Mouse (Mus musculus): Measurements from ENCODE around the gene Purb. TPM values are rescaled to one million over a fixed set of nuclear protein-coding genes. Genes with fewer than 3 reads are reported as not detected.
"Not testable (repeated sequence)": the region's sequence is repeated elsewhere in the genome, so short reads cannot be mapped to it uniquely, and the experiment has no call there.

Gene Purb
- polyA plus RNA-seq, 1 experiment from 2014 or later, result 25.7 TPM

- no peaks in the 10 kb centered on the region for H3K9me3 ChIP-seq (ENCODE audit: control insufficient read depth, low read length)
- H3K9ac ChIP-seq (ENCODE audit: low read length), result no peak overlapping the region
- H3K4me2 ChIP-seq (ENCODE audit: low read length), result no peak overlapping the region
- no peak for ATAC-seq (replicated peaks; ENCODE audit: low FRiP score, low TSS enrichment, low read depth)
- H3K27ac ChIP-seq (ENCODE audit: low read depth), result no peak overlapping the region
- DNase-seq (ENCODE audit: low spot score), result no peak
- peaks cover 46% of the 10 kb centered on the region for H3K36me3 ChIP-seq (ENCODE audit: control insufficient read depth, insufficient read depth, low read length)
- H3K4me1 ChIP-seq (replicated peaks; ENCODE audit: control insufficient read depth, insufficient read depth, low read length), result peaks cover 28% of the 10 kb centered on the region
- whole genome bisulfite sequencing, result 82% methylated on average over 2 of the region's 2 CpGs
- no peaks in the 10 kb centered on the region for H3K27me3 ChIP-seq (replicated peaks; ENCODE audit: control insufficient read depth, insufficient read depth, low read length)
- no peak overlapping the region for H3K4me3 ChIP-seq (ENCODE audit: low read depth, low read length)
Measured at GRCm38 (mm10) chr11:6468541-6468940, 7.2 kb downstream of the Purb start.

GRCm38 (mm10) chr11:6465122-6465521, 10.6 kb downstream of the Purb start:
- 27% methylated on average over 4 of the region's 4 CpGs for WGBS

GRCm38 (mm10) chr11:6463159-6463837, 12.4 kb downstream of the Purb start:
- Histone ChIP-seq H3K27me3 (replicated peaks; ENCODE audit: control insufficient read depth, insufficient read depth, low read length) (no peaks in the 10 kb centered on the region), H3K9ac (ENCODE audit: low read length) (no peak overlapping the region), H3K4me2 (ENCODE audit: low read length) (no peak overlapping the region), H3K4me3 (ENCODE audit: low read depth, low read length) (no peak overlapping the region), H3K36me3 (ENCODE audit: control insufficient read depth, insufficient read depth, low read length) (peaks cover 26% of the 10 kb centered on the region), H3K27ac (ENCODE audit: low read depth) (no peak overlapping the region), H3K4me1 (replicated peaks; ENCODE audit: control insufficient read depth, insufficient read depth, low read length) (0 out of 2 replicates have a peak, but pooled peaks cover 3% of the 10 kb centered on the region), H3K9me3 (ENCODE audit: control insufficient read depth, low read length) (no peaks in the 10 kb centered on the region)
- WGBS, result 90% methylated on average over 6 of the region's 6 CpGs
- no peak for ATAC-seq (replicated peaks; ENCODE audit: low FRiP score, low TSS enrichment, low read depth)
- no peak for DNase-seq (ENCODE audit: low spot score)

More at GRCm38 (mm10) chr11:6465122-6465521, 10.6 kb downstream of the Purb start:
- peak; percentile 81 for DNase-seq (ENCODE audit: low spot score)
- H3K9ac ChIP-seq (ENCODE audit: low read length), result no peak overlapping the region
- ATAC-seq (replicated peaks; ENCODE audit: low FRiP score, low TSS enrichment, low read depth), result 0 out of 2 replicates have a peak, but pooled peaks have one; percentile 28
- H3K4me1 ChIP-seq (replicated peaks; ENCODE audit: control insufficient read depth, insufficient read depth, low read length), result peaks cover 7% of the 10 kb centered on the region; the same call in 1 of the 2 replicates
- H3K36me3 ChIP-seq (ENCODE audit: control insufficient read depth, insufficient read depth, low read length), result peaks cover 33% of the 10 kb centered on the region
- no peaks in the 10 kb centered on the region for H3K27me3 ChIP-seq (replicated peaks; ENCODE audit: control insufficient read depth, insufficient read depth, low read length)
- H3K9me3 ChIP-seq (ENCODE audit: control insufficient read depth, low read length), result no peaks in the 10 kb centered on the region
- no peak overlapping the region for H3K27ac ChIP-seq (ENCODE audit: low read depth)
- H3K4me2 ChIP-seq (ENCODE audit: low read length), result no peak overlapping the region
- H3K4me3 ChIP-seq (ENCODE audit: low read depth, low read length), result no peak overlapping the region

- Histone ChIP-seq H3K27me3 (replicated peaks; ENCODE audit: control insufficient read depth, insufficient read depth, low read length) (no peaks in the 10 kb centered on the region), H3K9me3 (ENCODE audit: control insufficient read depth, low read length) (no peaks in the 10 kb centered on the region), H3K36me3 (ENCODE audit: control insufficient read depth, insufficient read depth, low read length) (no peaks in the 10 kb centered on the region), H3K4me1 (replicated peaks; ENCODE audit: control insufficient read depth, insufficient read depth, low read length) (no peaks in the 10 kb centered on the region), H3K4me3 (ENCODE audit: low read depth, low read length) (no peak overlapping the region), H3K9ac (ENCODE audit: low read length) (no peak overlapping the region), H3K4me2 (ENCODE audit: low read length) (no peak overlapping the region), H3K27ac (ENCODE audit: low read depth) (no peak overlapping the region)
- 79% methylated on average over 6 of the region's 6 CpGs for WGBS
- DNase-seq (ENCODE audit: low spot score) (peak; percentile 15), ATAC-seq (replicated peaks; ENCODE audit: low FRiP score, low TSS enrichment, low read depth) (no peak)
Measured at GRCm38 (mm10) chr11:6456083-6456482, 19.6 kb downstream of the Purb start.

GRCm38 (mm10) chr11:6448155-6448554, 27.6 kb downstream of the Purb start:
- DNase-seq (ENCODE audit: low spot score), result peak; percentile 36
- H3K4me2 ChIP-seq (ENCODE audit: low read length); H3K27me3 ChIP-seq (replicated peaks; ENCODE audit: control insufficient read depth, insufficient read depth, low read length); ATAC-seq (replicated peaks; ENCODE audit: low FRiP score, low TSS enrichment, low read depth); H3K27ac ChIP-seq (ENCODE audit: low read depth); H3K9me3 ChIP-seq (ENCODE audit: control insufficient read depth, low read length); H3K4me1 ChIP-seq (replicated peaks; ENCODE audit: control insufficient read depth, insufficient read depth, low read length); H3K36me3 ChIP-seq (ENCODE audit: control insufficient read depth, insufficient read depth, low read length); H3K4me3 ChIP-seq (ENCODE audit: low read depth, low read length); H3K9ac ChIP-seq (ENCODE audit: low read length): not testable (repeated sequence)
- WGBS, result 94% methylated on average over 5 of the region's 5 CpGs

GRCm38 (mm10) chr11:6447493-6447892, 28.2 kb downstream of the Purb start:
- no peak overlapping the region for H3K9ac ChIP-seq (ENCODE audit: low read length)
- no peaks in the 10 kb centered on the region for H3K36me3 ChIP-seq (ENCODE audit: control insufficient read depth, insufficient read depth, low read length)
- ATAC-seq (replicated peaks; ENCODE audit: low FRiP score, low TSS enrichment, low read depth) (no peak), DNase-seq (ENCODE audit: low spot score) (no peak)
- H3K27ac ChIP-seq (ENCODE audit: low read depth), result no peak overlapping the region
- H3K27me3 ChIP-seq (replicated peaks; ENCODE audit: control insufficient read depth, insufficient read depth, low read length), result no peaks in the 10 kb centered on the region
- 68% methylated on average over 4 of the region's 4 CpGs for WGBS
- no peaks in the 10 kb centered on the region for H3K9me3 ChIP-seq (ENCODE audit: control insufficient read depth, low read length)
- no peak overlapping the region for H3K4me2 ChIP-seq (ENCODE audit: low read length)
- H3K4me1 ChIP-seq (replicated peaks; ENCODE audit: control insufficient read depth, insufficient read depth, low read length), result peaks cover 8% of the 10 kb centered on the region
- no peak overlapping the region for H3K4me3 ChIP-seq (ENCODE audit: low read depth, low read length)

- ATAC-seq (replicated peaks; ENCODE audit: low FRiP score, low TSS enrichment, low read depth) (no peak), DNase-seq (ENCODE audit: low spot score) (no peak)
- Histone ChIP-seq H3K4me1 (replicated peaks; ENCODE audit: control insufficient read depth, insufficient read depth, low read length) (peaks cover 8% of the 10 kb centered on the region), H3K4me3 (ENCODE audit: low read depth, low read length) (no peak overlapping the region), H3K4me2 (ENCODE audit: low read length) (no peak overlapping the region), H3K27me3 (replicated peaks; ENCODE audit: control insufficient read depth, insufficient read depth, low read length) (no peaks in the 10 kb centered on the region), H3K36me3 (ENCODE audit: control insufficient read depth, insufficient read depth, low read length) (0 out of 2 replicates have a peak, but pooled peaks cover 7% of the 10 kb centered on the region), H3K27ac (ENCODE audit: low read depth) (no peak overlapping the region), H3K9ac (ENCODE audit: low read length) (no peak overlapping the region), H3K9me3 (ENCODE audit: control insufficient read depth, low read length) (no peaks in the 10 kb centered on the region)
- WGBS, result 85% methylated on average over 7 of the region's 7 CpGs
Measured at GRCm38 (mm10) chr11:6445951-6446350, 29.8 kb downstream of the Purb start.

GRCm38 (mm10) chr11:6445441-6445840, 30.3 kb downstream of the Purb start:
- 79% methylated on average over 4 of the region's 4 CpGs for WGBS
- H3K27ac ChIP-seq (ENCODE audit: low read depth), result no peak overlapping the region
- peaks cover 8% of the 10 kb centered on the region for H3K4me1 ChIP-seq (replicated peaks; ENCODE audit: control insufficient read depth, insufficient read depth, low read length)
- H3K27me3 ChIP-seq (replicated peaks; ENCODE audit: control insufficient read depth, insufficient read depth, low read length), result no peaks in the 10 kb centered on the region
- no peak overlapping the region for H3K9ac ChIP-seq (ENCODE audit: low read length)
- 0 out of 2 replicates have a peak, but pooled peaks cover 7% of the 10 kb centered on the region for H3K36me3 ChIP-seq (ENCODE audit: control insufficient read depth, insufficient read depth, low read length)
- ATAC-seq (replicated peaks; ENCODE audit: low FRiP score, low TSS enrichment, low read depth) (no peak), DNase-seq (ENCODE audit: low spot score) (no peak)
- H3K4me3 ChIP-seq (ENCODE audit: low read depth, low read length), result no peak overlapping the region
- no peaks in the 10 kb centered on the region for H3K9me3 ChIP-seq (ENCODE audit: control insufficient read depth, low read length)
- H3K4me2 ChIP-seq (ENCODE audit: low read length), result peak overlapping the region; percentile 62; the same call in 1 of the 2 replicates
